Mouse (Mus musculus): ENCODE results near the gene Stk11. TPM values are rescaled to one million over a fixed set of nuclear protein-coding genes. Genes with fewer than 3 reads are reported as not detected.

Gene Stk11
- total RNA-seq, 1 experiment = 124 TPM

GRCm38 (mm10) chr10:80161522-80162242 is 46.1 kb downstream of the Stk11 start:
- peak overlapping the region; percentile 88 for H3K27ac ChIP-seq (ENCODE audit: insufficient read depth, low read depth, low read length, poor library complexity, severe bottlenecking)
- DNase-seq (ENCODE audit: low read depth, low spot score) = no peak
- in situ Hi-C loops (cut with MboI; ENCODE audit: low sequenced_read_pairs in 2 of 2, unreplicated experiment in 2 of 2) = no loop called here
- TF ChIP-seq HCFC1 (IDR thresholded peaks at IDR 0.05; ENCODE audit: borderline replicate concordance, insufficient read depth, low read length) (no peak), MAFK (IDR thresholded peaks at IDR 0.05; ENCODE audit: insufficient read depth, low read depth, low read length) (no peak), ZNF384 (IDR thresholded peaks at IDR 0.05; ENCODE audit: low read depth, low read length) (no peak), ZC3H11A (IDR thresholded peaks at IDR 0.05; ENCODE audit: borderline replicate concordance, low read depth, low read length) (no peak), CHD2 (IDR thresholded peaks at IDR 0.05; ENCODE audit: low read depth, low read length) (no peak)
- H3K4me1 ChIP-seq (ENCODE audit: control insufficient read depth in 2 of 2, insufficient read depth in 2 of 2, low read length in 2 of 2, poor library complexity in 1 of 2) = peaks cover 7 to 41% of the 10 kb centered on the region in 2 experiments
- H3K9ac ChIP-seq (ENCODE audit: insufficient read depth, low read depth, low read length, poor library complexity, severe bottlenecking) = peak overlapping the region; percentile 20; the same call in 1 of the 2 replicates
- H3K36me3 ChIP-seq (ENCODE audit: control insufficient read depth, insufficient read depth, low read length, poor library complexity, severe bottlenecking) = peaks cover 5% of the 10 kb centered on the region
- peak overlapping the region; percentile 17 to 57; a peak in 2 of 4 replicates for H3K4me3 ChIP-seq (ENCODE audit: insufficient read depth in 1 of 2, low read depth in 1 of 2, low read length in 2 of 2, poor library complexity in 1 of 2, severe bottlenecking in 1 of 2)
- H3K9me3 ChIP-seq (ENCODE audit: control insufficient read depth, insufficient read depth, low read depth, low read length) = no peaks in the 10 kb centered on the region

- Histone ChIP-seq H3K4me1 (ENCODE audit: control insufficient read depth in 2 of 2, insufficient read depth in 2 of 2, low read length in 2 of 2, poor library complexity in 1 of 2) (peaks cover 11 to 41% of the 10 kb centered on the region in 2 experiments), H3K36me3 (ENCODE audit: control insufficient read depth, insufficient read depth, low read length, poor library complexity, severe bottlenecking) (no peaks in the 10 kb centered on the region; the same call in 1 of the 2 replicates), H3K4me3 (ENCODE audit: insufficient read depth in 1 of 2, low read depth in 1 of 2, low read length in 2 of 2, poor library complexity in 1 of 2, severe bottlenecking in 1 of 2) (no peak overlapping the region)
Measured at GRCm38 (mm10) chr10:80162243-80162608, 46.6 kb downstream of the Stk11 start.

GRCm38 (mm10) chr10:80162716-80163299 is 47.2 kb downstream of the Stk11 start:
- H3K4me3 ChIP-seq (ENCODE audit: insufficient read depth in 1 of 2, low read depth in 1 of 2, low read length in 2 of 2, poor library complexity in 1 of 2, severe bottlenecking in 1 of 2) = no peak overlapping the region
- H3K9ac ChIP-seq (ENCODE audit: insufficient read depth, low read depth, low read length, poor library complexity, severe bottlenecking) = no peak overlapping the region
- H3K9me3 ChIP-seq (ENCODE audit: control insufficient read depth, insufficient read depth, low read depth, low read length) = no peaks in the 10 kb centered on the region
- no peak for DNase-seq (ENCODE audit: low read depth, low spot score)
- peaks cover 11 to 41% of the 10 kb centered on the region in 2 experiments for H3K4me1 ChIP-seq (ENCODE audit: control insufficient read depth in 2 of 2, insufficient read depth in 2 of 2, low read length in 2 of 2, poor library complexity in 1 of 2)
- in situ Hi-C loops (cut with MboI; ENCODE audit: low sequenced_read_pairs in 2 of 2, unreplicated experiment in 2 of 2) = no loop called here
- H3K27ac ChIP-seq (ENCODE audit: insufficient read depth, low read depth, low read length, poor library complexity, severe bottlenecking) = no peak overlapping the region
- no peak for TF ChIP-seq HCFC1 (IDR thresholded peaks at IDR 0.05; ENCODE audit: borderline replicate concordance, insufficient read depth, low read length)
- no peak for TF ChIP-seq ZNF384 (IDR thresholded peaks at IDR 0.05; ENCODE audit: low read depth, low read length)
- no peak for TF ChIP-seq ZC3H11A (IDR thresholded peaks at IDR 0.05; ENCODE audit: borderline replicate concordance, low read depth, low read length)
- no peak for TF ChIP-seq CHD2 (IDR thresholded peaks at IDR 0.05; ENCODE audit: low read depth, low read length)
- TF ChIP-seq MAFK (IDR thresholded peaks at IDR 0.05; ENCODE audit: insufficient read depth, low read depth, low read length) = no peak
- H3K36me3 ChIP-seq (ENCODE audit: control insufficient read depth, insufficient read depth, low read length, poor library complexity, severe bottlenecking) = no peaks in the 10 kb centered on the region

More at GRCm38 (mm10) chr10:80162243-80162608, 46.6 kb downstream of the Stk11 start:
- in situ Hi-C loops (cut with MboI; ENCODE audit: low sequenced_read_pairs in 2 of 2, unreplicated experiment in 2 of 2) = no loop called here
- no peak for DNase-seq (ENCODE audit: low read depth, low spot score)
- H3K27ac ChIP-seq (ENCODE audit: insufficient read depth, low read depth, low read length, poor library complexity, severe bottlenecking) = no peak overlapping the region; the same call in 1 of the 2 replicates
- H3K9ac ChIP-seq (ENCODE audit: insufficient read depth, low read depth, low read length, poor library complexity, severe bottlenecking) = no peak overlapping the region
- no peaks in the 10 kb centered on the region for H3K9me3 ChIP-seq (ENCODE audit: control insufficient read depth, insufficient read depth, low read depth, low read length)
- TF ChIP-seq HCFC1 (IDR thresholded peaks at IDR 0.05; ENCODE audit: borderline replicate concordance, insufficient read depth, low read length) (no peak), MAFK (IDR thresholded peaks at IDR 0.05; ENCODE audit: insufficient read depth, low read depth, low read length) (no peak), CHD2 (IDR thresholded peaks at IDR 0.05; ENCODE audit: low read depth, low read length) (no peak), ZC3H11A (IDR thresholded peaks at IDR 0.05; ENCODE audit: borderline replicate concordance, low read depth, low read length) (no peak), ZNF384 (IDR thresholded peaks at IDR 0.05; ENCODE audit: low read depth, low read length) (no peak)

- Histone ChIP-seq H3K4me3 (ENCODE audit: insufficient read depth in 1 of 2, low read depth in 1 of 2, low read length in 2 of 2, poor library complexity in 1 of 2, severe bottlenecking in 1 of 2) (no peak overlapping the region), H3K27ac (ENCODE audit: insufficient read depth, low read depth, low read length, poor library complexity, severe bottlenecking) (no peak overlapping the region), H3K9ac (ENCODE audit: insufficient read depth, low read depth, low read length, poor library complexity, severe bottlenecking) (no peak overlapping the region), H3K9me3 (ENCODE audit: control insufficient read depth, insufficient read depth, low read depth, low read length) (no peaks in the 10 kb centered on the region), H3K36me3 (ENCODE audit: control insufficient read depth, insufficient read depth, low read length, poor library complexity, severe bottlenecking) (no peaks in the 10 kb centered on the region), H3K4me1 (ENCODE audit: control insufficient read depth in 2 of 2, insufficient read depth in 2 of 2, low read length in 2 of 2, poor library complexity in 1 of 2) (peaks cover 11 to 39% of the 10 kb centered on the region in 2 experiments)
- no peak for TF ChIP-seq CHD2 (IDR thresholded peaks at IDR 0.05; ENCODE audit: low read depth, low read length)
- TF ChIP-seq ZNF384 (IDR thresholded peaks at IDR 0.05; ENCODE audit: low read depth, low read length) = peak; percentile 53; the same call in 1 of the 2 replicates
- DNase-seq (ENCODE audit: low read depth, low spot score) = no peak
- in situ Hi-C loops (cut with MboI; ENCODE audit: low sequenced_read_pairs in 2 of 2, unreplicated experiment in 2 of 2) = no loop called here
Measured at GRCm38 (mm10) chr10:80163721-80164120, 48.1 kb downstream of the Stk11 start.
